Mouse (Mus musculus): ENCODE measurements around the gene Oas1g. TPM values are rescaled to one million over a fixed set of nuclear protein-coding genes. Genes with fewer than 3 reads are reported as not detected.
A peak's percentile ranks its signal among the peaks of the same experiment; 100 is the strongest.
"Not testable (repeated sequence)": the region's sequence is repeated elsewhere in the genome, so short reads cannot be mapped to it uniquely, and the experiment has no call there.

Oas1g gene
- polyA plus RNA-seq, 1 experiment from 2014 or later = 1.5 TPM

DNA sequence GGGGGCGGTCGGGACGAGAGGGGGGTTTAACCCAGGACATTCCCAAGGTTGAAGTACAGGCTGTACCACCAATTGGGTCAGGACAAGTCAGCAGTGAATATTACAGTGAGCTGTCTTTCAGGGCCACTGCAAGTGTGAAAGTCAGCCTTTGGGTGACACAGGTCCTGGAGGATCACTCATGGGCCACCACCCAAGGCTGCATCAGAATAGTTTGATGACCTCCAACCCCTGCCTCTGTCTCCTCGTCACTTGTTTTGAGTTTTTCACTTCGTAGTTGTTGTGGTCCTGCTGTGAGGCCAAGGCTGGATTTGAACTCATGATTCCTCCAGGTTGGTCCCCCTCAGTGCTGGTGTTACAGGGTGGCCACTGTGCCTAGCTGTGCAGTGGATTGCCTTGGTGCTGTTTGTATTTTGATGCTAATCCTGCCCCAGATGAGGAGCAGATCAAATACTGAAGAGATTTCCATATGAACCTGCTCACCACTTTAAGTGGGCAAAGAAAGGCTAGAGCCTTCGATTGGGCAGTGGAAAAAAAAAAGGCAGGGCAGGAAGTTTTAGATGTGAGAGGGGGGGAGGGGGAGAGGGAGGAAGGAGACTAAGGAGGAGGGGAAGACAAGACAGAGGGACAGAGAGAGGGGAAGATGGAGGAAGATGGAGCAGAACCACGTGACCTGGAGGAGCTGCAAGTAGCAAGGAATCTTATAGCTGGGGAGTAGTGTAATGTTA, 20.9 kb upstream of the Oas1g start:
- H3K4me3 ChIP-seq (ENCODE audit: low read length) = no peak overlapping the region
- H3K9ac ChIP-seq (ENCODE audit: low read depth, low read length) = no peak overlapping the region

GRCm38 (mm10) chr5:120906791-120907733, 19.6 kb upstream of the Oas1g start, which contains the start of gene Oas1a:
Oas1a (minus strand) TSS chr5:120907521.
- WGBS = 36% methylated on average over 8 of the region's 12 CpGs
- not testable (repeated sequence) for H3K36me3 ChIP-seq (ENCODE audit: control insufficient read depth, insufficient read depth, low read length); H3K9me3 ChIP-seq (ENCODE audit: control insufficient read depth, low read length); H3K4me1 ChIP-seq (ENCODE audit: control insufficient read depth, insufficient read depth, low read length); H3K27me3 ChIP-seq (replicated peaks; ENCODE audit: control insufficient read depth, insufficient read depth, low read length); H3K9ac ChIP-seq (ENCODE audit: low read depth, low read length); H3K27ac ChIP-seq (ENCODE audit: low read length)
- ATAC-seq = peak; percentile 87
- peak within 1 kb of the TSS; percentile 7 for H3K4me3 ChIP-seq (ENCODE audit: low read length)
- peak within 1 kb of the TSS; percentile 13; the same call in 1 of the 2 replicates for H3K4me2 ChIP-seq (ENCODE audit: low read depth, low read length)

More for the DNA sequence above, 20.9 kb upstream of the Oas1g start:
- Histone ChIP-seq H3K27me3 (replicated peaks; ENCODE audit: control insufficient read depth, insufficient read depth, low read length) (no peaks in the 10 kb centered on the region; the same call in 1 of the 2 replicates), H3K9me3 (ENCODE audit: control insufficient read depth, low read length) (no peaks in the 10 kb centered on the region), H3K36me3 (ENCODE audit: control insufficient read depth, insufficient read depth, low read length) (no peaks in the 10 kb centered on the region), H3K4me1 (ENCODE audit: control insufficient read depth, insufficient read depth, low read length) (no peaks in the 10 kb centered on the region), H3K27ac (ENCODE audit: low read length) (no peak overlapping the region), H3K4me2 (ENCODE audit: low read depth, low read length) (no peak overlapping the region)
- no peak for ATAC-seq
- 60% methylated on average over 7 of the region's 7 CpGs for WGBS

DNA sequence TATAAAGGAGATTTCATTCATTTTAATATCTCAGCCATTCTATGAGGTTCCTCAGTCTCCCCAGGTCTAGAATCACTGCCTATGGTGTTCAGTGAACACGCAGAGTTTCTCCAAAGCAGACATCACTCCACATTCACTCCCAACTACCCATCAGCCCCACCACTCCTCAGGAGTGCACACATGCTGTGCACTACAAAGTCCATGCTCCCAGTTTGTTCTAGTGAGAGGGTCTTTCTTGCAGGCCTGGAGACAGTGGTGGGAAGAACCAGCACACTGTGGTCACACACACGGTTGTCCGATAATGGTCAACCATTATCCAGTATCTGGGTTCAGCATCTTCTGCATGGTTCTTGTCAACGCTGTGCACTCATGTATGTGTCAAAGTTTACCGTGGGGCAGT, 14.6 kb upstream of the Oas1g start:
- Histone ChIP-seq H3K27ac (ENCODE audit: low read length) (no peak overlapping the region), H3K36me3 (ENCODE audit: control insufficient read depth, insufficient read depth, low read length) (no peaks in the 10 kb centered on the region), H3K4me1 (ENCODE audit: control insufficient read depth, insufficient read depth, low read length) (no peaks in the 10 kb centered on the region), H3K4me3 (ENCODE audit: low read length) (no peak overlapping the region), H3K4me2 (ENCODE audit: low read depth, low read length) (no peak overlapping the region), H3K27me3 (replicated peaks; ENCODE audit: control insufficient read depth, insufficient read depth, low read length) (no peaks in the 10 kb centered on the region), H3K9me3 (ENCODE audit: control insufficient read depth, low read length) (no peaks in the 10 kb centered on the region), H3K9ac (ENCODE audit: low read depth, low read length) (no peak overlapping the region)
- WGBS = 89% methylated on average over 5 of the region's 5 CpGs
- ATAC-seq = no peak

DNA sequence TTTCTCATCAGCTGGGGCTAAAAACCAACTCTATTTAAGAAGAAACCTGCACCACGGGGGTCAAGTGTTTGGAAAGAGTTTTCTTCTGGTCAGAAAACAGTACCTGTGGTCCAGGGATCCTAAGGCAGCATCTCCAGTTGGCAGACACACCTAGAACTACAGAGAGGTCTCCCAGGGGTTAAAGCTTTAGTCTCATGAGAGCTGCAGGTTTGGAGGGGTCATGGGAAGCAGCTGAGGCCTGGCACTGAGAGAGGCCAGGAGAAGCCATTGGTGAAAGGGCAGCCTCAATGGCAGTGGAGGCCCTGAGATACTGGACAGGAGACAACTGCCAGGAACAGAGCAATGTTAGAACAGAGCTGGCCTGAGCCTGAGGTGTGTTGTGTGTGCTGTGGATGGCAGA, 13.3 kb upstream of the Oas1g start:
- Histone ChIP-seq H3K4me1 (ENCODE audit: control insufficient read depth, insufficient read depth, low read length) (no peaks in the 10 kb centered on the region), H3K9me3 (ENCODE audit: control insufficient read depth, low read length) (no peaks in the 10 kb centered on the region), H3K27me3 (replicated peaks; ENCODE audit: control insufficient read depth, insufficient read depth, low read length) (no peaks in the 10 kb centered on the region), H3K4me3 (ENCODE audit: low read length) (no peak overlapping the region), H3K4me2 (ENCODE audit: low read depth, low read length) (no peak overlapping the region), H3K27ac (ENCODE audit: low read length) (no peak overlapping the region), H3K9ac (ENCODE audit: low read depth, low read length) (no peak overlapping the region), H3K36me3 (ENCODE audit: control insufficient read depth, insufficient read depth, low read length) (no peaks in the 10 kb centered on the region)
- ATAC-seq = no peak
- WGBS = 53% methylated on average over 1 of the region's 1 CpGs

- Histone ChIP-seq H3K9ac (ENCODE audit: low read depth, low read length) (no peak overlapping the region), H3K4me1 (ENCODE audit: control insufficient read depth, insufficient read depth, low read length) (no peaks in the 10 kb centered on the region), H3K4me2 (ENCODE audit: low read depth, low read length) (no peak overlapping the region), H3K27ac (ENCODE audit: low read length) (no peak overlapping the region), H3K9me3 (ENCODE audit: control insufficient read depth, low read length) (no peaks in the 10 kb centered on the region), H3K36me3 (ENCODE audit: control insufficient read depth, insufficient read depth, low read length) (no peaks in the 10 kb centered on the region), H3K4me3 (ENCODE audit: low read length) (no peak overlapping the region), H3K27me3 (replicated peaks; ENCODE audit: control insufficient read depth, insufficient read depth, low read length) (no peaks in the 10 kb centered on the region)
- no peak for ATAC-seq
Measured at GRCm38 (mm10) chr5:120898726-120899125, 11.3 kb upstream of the Oas1g start.

GRCm38 (mm10) chr5:120898307-120898706, 10.9 kb upstream of the Oas1g start:
- Histone ChIP-seq H3K36me3 (ENCODE audit: control insufficient read depth, insufficient read depth, low read length) (no peaks in the 10 kb centered on the region), H3K27me3 (replicated peaks; ENCODE audit: control insufficient read depth, insufficient read depth, low read length) (no peaks in the 10 kb centered on the region), H3K4me1 (ENCODE audit: control insufficient read depth, insufficient read depth, low read length) (no peaks in the 10 kb centered on the region), H3K9ac (ENCODE audit: low read depth, low read length) (no peak overlapping the region), H3K27ac (ENCODE audit: low read length) (no peak overlapping the region), H3K9me3 (ENCODE audit: control insufficient read depth, low read length) (no peaks in the 10 kb centered on the region), H3K4me3 (ENCODE audit: low read length) (no peak overlapping the region), H3K4me2 (ENCODE audit: low read depth, low read length) (no peak overlapping the region)
- no peak for ATAC-seq
- WGBS = 89% methylated on average over 6 of the region's 6 CpGs

GRCm38 (mm10) chr5:120895231-120895900, 8.0 kb upstream of the Oas1g start:
- no peak overlapping the region for H3K27ac ChIP-seq (ENCODE audit: low read length)
- no peak overlapping the region for H3K4me2 ChIP-seq (ENCODE audit: low read depth, low read length)
- no peaks in the 10 kb centered on the region for H3K36me3 ChIP-seq (ENCODE audit: control insufficient read depth, insufficient read depth, low read length)
- no peaks in the 10 kb centered on the region for H3K9me3 ChIP-seq (ENCODE audit: control insufficient read depth, low read length)
- H3K4me3 ChIP-seq (ENCODE audit: low read length) = no peak overlapping the region
- no peak overlapping the region for H3K9ac ChIP-seq (ENCODE audit: low read depth, low read length)
- WGBS = 91% methylated on average over 11 of the region's 11 CpGs
- ATAC-seq = no peak
- no peaks in the 10 kb centered on the region for H3K27me3 ChIP-seq (replicated peaks; ENCODE audit: control insufficient read depth, insufficient read depth, low read length)
- no peaks in the 10 kb centered on the region for H3K4me1 ChIP-seq (ENCODE audit: control insufficient read depth, insufficient read depth, low read length)

- H3K27ac ChIP-seq (ENCODE audit: low read length); H3K4me1 ChIP-seq (ENCODE audit: control insufficient read depth, insufficient read depth, low read length); ATAC-seq; H3K4me3 ChIP-seq (ENCODE audit: low read length); H3K27me3 ChIP-seq (replicated peaks; ENCODE audit: control insufficient read depth, insufficient read depth, low read length); H3K9ac ChIP-seq (ENCODE audit: low read depth, low read length); H3K9me3 ChIP-seq (ENCODE audit: control insufficient read depth, low read length); H3K4me2 ChIP-seq (ENCODE audit: low read depth, low read length); H3K36me3 ChIP-seq (ENCODE audit: control insufficient read depth, insufficient read depth, low read length): not testable (repeated sequence)
- WGBS = 75% methylated on average over 2 of the region's 2 CpGs
Measured at GRCm38 (mm10) chr5:120894692-120895091, 7.3 kb upstream of the Oas1g start.

- not testable (repeated sequence) for H3K4me1 ChIP-seq (ENCODE audit: control insufficient read depth, insufficient read depth, low read length); H3K4me2 ChIP-seq (ENCODE audit: low read depth, low read length); H3K27ac ChIP-seq (ENCODE audit: low read length); H3K4me3 ChIP-seq (ENCODE audit: low read length); H3K36me3 ChIP-seq (ENCODE audit: control insufficient read depth, insufficient read depth, low read length); H3K27me3 ChIP-seq (replicated peaks; ENCODE audit: control insufficient read depth, insufficient read depth, low read length); H3K9ac ChIP-seq (ENCODE audit: low read depth, low read length); ATAC-seq; H3K9me3 ChIP-seq (ENCODE audit: control insufficient read depth, low read length)
- WGBS = 88% methylated on average over 4 of the region's 4 CpGs
Measured at GRCm38 (mm10) chr5:120893866-120894265, 6.5 kb upstream of the Oas1g start.

Data from intestine, embryonic 16.5 days (tissue).